Mouse (Mus musculus): Measurements from ENCODE around the gene Lrrc8d.

Lrrc8d gene

DNA sequence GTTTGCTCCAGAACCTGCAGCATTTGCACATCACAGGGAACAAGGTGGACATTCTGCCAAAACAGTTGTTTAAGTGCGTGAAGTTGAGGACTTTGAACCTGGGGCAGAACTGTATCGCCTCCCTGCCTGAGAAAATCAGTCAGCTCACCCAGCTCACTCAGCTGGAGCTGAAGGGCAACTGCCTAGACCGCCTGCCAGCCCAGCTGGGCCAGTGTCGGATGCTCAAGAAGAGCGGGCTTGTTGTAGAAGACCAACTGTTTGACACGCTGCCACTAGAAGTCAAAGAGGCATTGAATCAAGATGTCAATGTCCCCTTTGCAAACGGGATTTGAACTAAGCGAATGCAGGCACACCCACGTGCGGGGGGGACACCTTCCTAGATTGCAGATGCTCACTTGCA lies 114.2 kb downstream of the Lrrc8d start:
- DNase-seq (ENCODE audit: low read depth, low spot score) = no peak

DNA sequence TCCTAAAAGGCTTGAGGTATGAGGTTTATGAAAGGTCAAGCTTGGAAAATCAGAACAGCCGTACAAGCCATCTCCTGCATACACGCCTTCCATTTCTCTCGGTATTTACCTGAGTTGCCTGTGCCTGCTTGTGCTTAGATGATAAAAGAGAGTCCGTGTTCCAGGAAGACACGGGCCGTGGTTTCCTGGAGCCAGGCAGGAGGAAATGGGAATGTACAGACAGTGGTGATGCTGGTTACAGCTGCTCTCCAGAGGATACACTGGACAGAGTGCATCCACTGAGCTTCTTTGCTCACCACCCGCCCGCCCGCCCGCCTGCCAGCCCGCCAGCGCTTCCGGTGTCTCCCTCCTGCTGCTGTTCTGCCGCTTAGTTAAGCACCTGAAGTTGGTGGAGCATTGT lies 116.3 kb downstream of the Lrrc8d start:
- DNase-seq (ENCODE audit: low read depth, low spot score) = no peak

DNA sequence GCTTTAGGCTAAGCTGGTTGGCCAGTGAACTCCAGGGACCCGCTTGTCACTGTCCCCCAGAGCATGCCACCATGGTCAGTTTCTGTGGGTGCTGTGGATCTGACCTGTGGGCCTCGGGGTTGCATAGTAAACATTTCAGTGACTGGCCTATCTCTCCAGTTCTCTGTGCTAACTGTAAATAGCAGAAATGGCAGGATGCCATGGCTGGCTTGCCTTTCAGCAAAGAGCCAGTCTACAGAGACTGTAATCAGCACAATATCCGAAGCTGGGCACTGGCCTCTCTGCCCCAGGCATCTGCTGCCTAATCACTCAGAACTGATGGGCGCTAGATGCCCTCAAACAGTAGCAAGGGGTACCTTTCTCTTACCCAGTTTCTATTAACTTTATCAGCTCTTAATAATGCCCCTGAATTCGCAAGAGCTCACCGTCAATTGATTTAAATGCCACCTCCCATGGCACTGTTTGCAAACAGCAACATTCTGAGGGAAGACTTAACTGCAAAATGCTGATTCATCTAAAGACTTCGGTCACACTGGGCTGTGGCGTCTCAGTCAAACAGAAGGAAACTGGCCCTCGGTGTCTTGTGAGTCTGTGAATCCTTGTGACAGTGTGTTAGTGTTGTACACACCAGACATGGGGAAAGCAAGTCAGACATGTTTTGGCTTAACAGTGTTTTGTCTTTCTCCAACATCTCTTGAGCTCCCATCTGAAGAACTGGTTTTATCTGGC lies 117.6 kb downstream of the Lrrc8d start:
- no peak for DNase-seq (ENCODE audit: low read depth, low spot score)

DNA sequence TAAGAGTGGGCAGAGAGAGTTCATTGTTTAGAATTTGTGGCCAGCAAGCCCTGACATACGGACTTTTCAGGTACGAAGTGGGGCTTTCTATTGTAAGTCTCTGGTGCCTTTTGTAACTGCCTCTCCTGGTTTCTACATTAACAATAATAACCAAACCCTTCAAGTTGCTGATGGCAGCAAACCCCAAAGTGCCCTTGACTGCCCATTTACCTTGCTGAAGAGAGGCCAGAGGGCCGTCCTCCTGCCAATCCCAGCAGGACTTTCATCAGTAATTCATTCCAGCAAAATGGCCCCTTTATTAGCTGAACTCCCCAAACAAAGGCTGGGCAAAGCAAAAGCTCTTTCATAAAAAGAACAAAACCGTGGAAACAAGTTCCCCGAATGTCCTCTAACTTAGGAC lies 118.6 kb downstream of the Lrrc8d start:
- no peak for DNase-seq (ENCODE audit: low read depth, low spot score)

DNA sequence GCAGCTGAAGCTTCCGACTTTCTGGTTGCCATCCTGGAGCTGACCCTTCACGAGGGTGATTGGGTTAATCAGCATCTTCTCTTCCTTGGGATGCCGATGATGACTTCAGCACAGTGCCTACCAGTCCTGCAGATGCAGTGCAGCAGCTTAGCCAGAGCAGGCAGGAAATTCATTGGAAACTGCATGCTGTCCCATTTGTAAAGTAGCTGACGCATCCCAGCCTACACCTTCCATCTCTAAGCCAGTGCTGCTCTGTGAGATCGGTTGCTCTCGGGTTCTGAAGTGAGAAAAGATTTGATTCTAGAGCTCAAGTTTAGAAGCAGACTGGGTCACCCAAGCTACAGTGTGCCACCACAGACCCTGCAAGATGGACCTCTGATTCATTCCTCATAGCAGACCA lies 121.6 kb downstream of the Lrrc8d start:
- DNase-seq (ENCODE audit: low read depth, low spot score) = no peak

DNA sequence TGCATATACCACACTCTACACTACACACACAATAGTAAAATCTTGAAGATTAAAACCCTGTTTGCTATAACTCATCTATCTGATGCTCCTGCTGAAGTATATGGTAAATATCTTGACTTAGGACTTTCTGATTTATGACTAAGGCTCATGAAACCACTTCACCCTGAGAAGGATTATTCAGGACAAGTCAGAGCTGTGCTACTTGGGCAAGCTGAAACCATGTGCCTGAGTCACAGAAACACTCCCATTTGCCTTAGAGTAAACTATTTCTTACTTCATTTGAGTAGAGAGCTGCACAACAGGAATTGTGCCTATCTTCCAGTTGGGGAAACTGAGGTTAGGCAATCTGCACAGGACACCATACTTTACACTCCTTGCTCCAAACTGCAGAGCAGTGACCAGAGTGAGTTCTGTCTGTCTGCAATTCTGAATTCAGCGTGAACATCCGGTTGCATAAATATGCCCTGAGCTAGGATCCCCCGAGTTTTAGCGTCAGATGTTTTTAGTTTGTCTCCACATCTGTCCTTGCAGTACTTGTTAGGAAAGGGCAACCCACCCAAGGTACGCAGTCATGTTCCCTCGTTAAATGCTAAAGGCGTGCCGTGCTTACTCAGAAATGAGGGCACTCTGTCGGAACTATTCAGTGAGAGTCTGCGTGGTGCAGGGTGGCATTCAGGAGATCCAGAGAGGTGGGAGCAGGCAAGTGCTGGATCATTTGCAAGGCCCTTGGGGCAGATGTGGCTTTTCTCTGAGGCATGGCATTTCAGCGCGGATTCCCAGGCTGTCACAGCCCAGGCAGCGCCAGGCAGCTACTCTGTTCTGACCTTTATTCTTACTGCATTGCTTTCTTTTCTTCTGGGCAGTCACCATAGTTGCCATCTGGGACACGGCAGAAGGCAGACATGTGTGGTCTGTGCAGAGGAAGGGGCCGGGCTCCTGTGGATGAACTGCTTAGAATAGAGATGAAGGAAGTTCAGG lies 123.0 kb downstream of the Lrrc8d start:
- no peak for DNase-seq (ENCODE audit: low read depth, low spot score)

DNA sequence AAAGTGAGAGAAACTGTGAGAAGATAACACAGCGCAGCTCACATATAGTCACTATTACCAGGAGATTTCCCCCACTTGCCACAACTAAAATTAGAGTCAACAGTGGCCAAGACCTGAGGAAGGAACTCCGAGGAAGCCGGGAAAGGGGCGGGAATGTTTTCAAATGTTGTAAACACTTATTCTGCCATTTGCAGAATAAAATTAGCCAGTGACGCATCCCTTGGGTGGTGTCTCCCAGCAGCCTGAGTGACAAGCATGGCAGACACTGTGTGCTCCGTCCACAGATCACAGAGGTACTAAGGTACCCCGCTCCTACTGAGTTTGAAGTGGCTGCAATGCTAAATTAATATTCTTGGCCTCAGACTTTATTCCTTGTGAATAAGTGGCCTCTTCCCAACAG lies 124.5 kb downstream of the Lrrc8d start:
- no peak for DNase-seq (ENCODE audit: low read depth, low spot score)

DNA sequence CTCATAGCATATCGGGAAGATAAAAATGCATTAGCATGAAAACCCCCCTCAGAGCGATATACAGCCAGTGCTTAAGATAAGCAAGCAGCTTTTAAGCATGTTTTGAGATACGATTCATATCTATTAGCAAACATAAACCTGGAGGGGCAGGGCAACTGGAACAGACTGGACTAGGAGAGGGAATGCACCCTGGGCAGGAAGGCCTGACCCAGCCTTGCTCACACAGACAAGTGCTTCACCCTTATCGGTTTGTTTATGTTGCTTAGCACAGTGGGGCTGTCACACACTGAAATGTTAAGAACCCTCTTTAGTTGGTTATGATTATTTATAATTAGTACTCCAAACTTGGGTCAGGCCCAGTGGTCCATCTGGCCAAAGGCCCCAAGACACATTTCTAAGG lies 125.1 kb downstream of the Lrrc8d start:
- no peak for DNase-seq (ENCODE audit: low read depth, low spot score)

DNA sequence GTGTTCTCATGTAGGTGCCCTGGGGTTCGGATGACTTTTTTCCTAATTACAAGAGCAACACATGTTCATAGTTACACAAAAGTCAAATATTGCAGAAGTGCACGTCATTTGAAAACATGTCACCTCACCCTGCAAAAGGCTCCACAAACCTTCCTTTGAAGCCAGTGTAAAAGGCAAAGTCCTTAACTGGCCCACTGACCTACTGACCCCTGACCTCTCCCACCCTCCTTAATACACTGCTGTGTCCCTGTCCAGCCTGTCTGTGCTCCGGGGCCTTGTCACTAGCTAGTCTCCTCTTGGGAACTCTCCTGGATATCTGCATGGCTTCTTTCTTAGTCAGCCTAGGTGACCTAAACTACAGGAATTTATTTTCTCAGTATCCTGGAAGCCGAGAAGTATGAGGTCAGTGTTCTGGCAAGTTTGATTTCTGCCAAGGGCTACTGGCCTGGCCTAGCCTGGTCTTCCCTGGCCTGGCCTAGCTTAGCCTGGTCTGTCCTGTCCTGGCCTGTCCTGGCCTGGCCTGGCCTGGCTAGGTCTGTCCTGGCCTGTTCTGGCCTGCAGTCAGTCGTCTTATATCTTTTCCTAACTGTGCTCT lies 127.2 kb downstream of the Lrrc8d start:
- DNase-seq (ENCODE audit: low read depth, low spot score) = no peak

DNA sequence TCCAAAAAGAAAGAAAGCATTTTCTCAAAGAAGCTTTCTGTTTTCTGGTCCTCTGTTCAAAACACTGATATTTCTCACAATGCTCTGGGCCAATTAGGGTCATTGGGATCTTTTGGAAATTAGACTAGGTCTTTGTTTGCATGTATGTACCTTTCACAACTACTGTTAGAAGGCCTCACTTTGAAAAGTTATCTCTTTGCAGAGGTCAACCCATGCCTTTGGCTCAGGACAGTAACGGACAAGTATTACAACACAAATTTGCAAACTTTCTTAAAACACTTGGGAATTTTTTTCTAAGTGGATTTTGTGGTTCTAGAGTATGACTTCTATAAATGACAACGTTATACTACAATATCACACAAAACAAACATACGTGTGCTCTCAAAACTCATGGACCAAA lies 128.3 kb downstream of the Lrrc8d start:
- no peak for DNase-seq (ENCODE audit: low read depth, low spot score)

DNA sequence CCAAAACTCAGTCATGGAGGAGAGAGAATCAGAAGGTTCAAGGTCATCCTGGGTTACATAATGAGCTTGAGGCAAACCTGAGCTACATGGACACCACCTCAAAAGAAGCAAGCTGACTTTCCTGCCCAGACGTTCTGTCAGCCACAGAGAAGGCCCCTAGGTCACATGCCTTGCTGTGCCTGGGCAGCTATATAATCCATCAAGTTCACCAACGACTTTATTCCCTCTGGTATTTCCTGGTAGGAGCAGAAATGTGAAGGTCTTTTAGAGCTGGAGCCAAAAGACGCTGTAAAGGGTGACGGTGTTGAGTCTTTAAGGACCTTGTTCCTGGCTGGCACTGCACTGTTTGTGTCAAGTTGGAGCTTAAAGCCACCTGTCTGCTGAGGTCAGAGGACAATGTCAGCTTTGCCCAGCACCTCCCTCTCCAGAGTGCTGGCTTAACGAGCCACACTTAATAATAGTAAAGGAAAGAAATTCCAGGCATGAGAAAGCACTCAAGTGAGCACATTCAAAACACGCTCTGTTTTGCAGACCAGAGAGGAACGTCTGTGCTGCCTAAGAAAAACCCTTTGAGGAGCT lies 129.3 kb downstream of the Lrrc8d start:
- no peak for DNase-seq (ENCODE audit: low read depth, low spot score)

DNA sequence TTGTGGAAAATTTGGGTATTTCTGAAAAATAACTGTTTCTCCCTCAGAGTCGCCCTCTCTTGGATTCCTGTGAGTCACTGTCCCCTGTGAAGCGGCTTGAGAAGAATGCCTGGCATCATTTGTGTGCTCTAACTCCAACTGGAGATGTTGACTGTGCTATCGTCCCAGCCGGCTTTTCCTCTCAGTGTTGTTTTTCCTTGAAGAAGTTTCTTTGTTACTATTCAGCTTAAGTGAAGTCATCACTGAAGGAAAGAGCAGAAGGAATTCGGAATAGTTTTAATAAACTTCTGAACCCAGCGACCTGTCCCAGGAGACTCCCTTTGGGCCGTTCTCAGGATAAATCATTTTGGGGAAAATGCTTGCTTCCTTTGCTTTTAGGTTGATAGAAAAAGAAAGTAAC lies 132.4 kb downstream of the Lrrc8d start:
- DNase-seq (ENCODE audit: low read depth, low spot score) = no peak

DNA sequence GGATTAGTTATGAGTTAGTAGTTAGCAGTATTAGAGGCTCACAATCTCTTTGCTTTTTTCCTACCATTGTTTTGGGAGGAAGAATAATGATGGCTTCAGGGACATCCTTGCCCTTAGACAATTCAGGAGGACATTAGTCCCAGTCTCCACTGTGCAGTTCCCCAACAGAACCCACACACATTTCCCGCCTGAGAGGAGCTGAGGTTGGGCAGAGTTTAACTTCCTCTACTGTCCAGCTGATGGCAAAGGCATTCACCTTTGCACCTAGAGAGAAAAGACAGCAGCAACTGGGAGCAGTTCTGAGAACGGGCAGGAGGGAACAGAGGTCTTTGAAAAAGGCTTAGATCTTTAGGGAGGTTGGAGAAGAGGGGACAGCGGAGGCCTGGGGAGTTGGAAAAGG lies 134.2 kb downstream of the Lrrc8d start:
- DNase-seq (ENCODE audit: low read depth, low spot score) = no peak

DNA sequence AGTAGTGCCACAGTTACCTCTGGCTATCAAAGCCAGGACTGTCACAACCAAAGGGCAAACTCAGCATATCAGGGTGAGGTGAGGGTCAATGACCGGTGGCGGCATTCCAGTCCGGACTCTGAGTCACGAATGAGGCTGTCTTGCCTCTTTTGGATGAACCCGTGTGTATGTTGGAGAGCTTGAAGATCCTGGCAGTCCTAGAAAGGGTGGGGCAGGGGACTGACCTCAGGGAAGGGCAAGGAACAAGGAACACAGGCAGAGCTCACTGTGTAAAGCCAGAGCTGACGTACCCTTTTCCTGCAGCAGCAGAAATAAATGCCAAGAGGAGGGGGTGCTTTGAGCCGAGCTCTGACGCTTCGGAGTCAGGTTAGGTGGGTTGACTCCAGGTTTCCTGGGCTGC lies 136.2 kb downstream of the Lrrc8d start:
- DNase-seq (ENCODE audit: low read depth, low spot score) = no peak

DNA sequence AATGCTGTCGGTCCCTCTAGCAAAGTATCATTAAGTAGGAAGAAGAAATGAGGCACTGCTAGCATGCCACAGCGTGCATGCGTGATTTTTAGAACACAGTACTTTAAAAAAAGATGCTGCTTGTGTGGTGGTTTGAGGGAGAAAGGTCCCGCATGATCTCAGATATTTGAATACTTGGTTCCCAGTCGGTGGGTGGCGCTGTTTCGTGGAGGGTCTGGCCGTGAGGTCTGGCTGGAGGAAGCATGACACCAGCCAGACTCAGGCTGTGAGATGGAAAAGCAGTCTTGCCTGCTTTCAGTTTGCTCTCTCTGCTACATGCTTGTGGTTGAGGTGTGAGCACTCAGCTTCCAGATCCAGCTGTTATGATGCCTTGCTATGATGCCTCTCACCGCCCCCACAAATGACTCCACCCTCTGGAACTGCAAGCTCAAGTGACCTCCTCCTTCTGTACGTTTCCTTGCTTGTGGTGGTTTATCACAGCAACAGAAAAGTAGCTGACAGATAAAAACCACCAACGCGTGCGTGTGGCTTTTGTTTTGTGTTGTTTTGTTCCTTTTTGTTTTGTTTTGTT lies 140.1 kb downstream of the Lrrc8d start:
- no peak for DNase-seq (ENCODE audit: low read depth, low spot score)

DNA sequence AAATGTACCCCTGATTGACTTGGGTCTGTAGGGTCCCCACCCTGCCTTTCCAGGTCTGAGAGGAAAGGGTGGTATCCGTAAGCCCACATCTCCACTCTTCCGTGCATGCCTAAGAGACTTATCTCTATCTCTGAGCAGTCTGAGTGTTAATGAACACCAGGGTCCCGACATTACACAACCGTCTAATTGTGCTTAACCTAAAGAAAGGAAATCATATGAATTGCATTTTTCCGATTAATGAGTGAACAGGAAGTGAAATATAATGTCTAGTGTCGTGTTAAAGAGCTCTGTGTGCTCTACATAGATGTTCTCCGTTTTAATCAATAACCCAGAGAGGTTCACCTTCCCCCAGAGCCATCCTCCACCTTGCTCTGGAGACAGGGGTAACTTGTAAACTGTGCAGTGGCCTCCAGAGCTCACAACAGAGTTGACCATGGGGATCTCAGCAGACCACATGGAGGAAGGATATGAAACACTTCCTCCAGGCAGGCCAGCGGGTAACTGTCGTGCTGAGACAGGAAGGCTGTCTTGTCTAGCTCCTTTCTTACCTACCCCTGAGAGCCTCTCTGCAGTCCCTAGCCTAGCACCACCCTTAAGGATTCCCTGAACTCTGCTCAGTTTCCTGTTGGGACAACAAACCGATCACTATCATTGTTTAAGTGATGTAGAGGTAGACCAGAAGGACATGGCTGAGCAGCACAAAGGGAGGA lies 144.4 kb downstream of the Lrrc8d start:
- DNase-seq (ENCODE audit: low read depth, low spot score) = no peak

DNA sequence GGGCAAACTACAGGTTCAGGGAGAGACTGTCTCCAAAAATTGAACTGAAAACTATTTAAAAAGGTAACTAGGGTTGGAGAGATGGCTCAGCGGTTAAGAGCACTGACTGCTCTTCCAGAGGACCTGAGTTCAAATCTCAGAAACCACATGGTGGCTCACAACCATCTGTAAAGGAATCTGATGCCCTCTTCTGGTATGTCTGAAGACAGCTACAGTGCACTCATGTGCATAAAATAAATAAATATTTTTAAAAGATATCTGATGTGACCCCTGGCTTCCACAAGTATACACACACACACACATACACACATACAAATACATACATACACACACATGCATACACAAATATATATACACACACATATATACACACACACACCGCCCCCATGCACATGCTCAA lies 145.3 kb downstream of the Lrrc8d start:
- DNase-seq (ENCODE audit: low read depth, low spot score) = no peak

DNA sequence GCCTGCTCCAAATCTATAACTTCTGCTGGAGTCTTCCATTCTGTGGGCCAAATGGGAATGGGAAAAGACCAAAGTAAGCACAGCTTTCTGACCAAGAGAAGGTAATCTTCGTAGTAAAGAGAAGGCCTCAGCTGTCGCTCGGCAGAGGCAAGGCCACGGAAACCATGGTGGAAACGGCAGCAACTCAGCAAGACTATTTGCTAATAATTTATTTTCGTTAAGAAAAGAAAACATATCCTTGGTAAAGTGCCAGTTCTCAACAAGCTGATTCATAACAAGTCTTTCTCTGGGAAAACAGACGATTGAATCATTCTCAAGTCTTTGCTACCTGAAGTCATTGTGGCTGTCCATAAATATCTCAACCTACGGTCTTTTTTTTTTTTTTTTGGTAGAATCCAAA lies 148.0 kb downstream of the Lrrc8d start:
- no peak for DNase-seq (ENCODE audit: low read depth, low spot score)

DNA sequence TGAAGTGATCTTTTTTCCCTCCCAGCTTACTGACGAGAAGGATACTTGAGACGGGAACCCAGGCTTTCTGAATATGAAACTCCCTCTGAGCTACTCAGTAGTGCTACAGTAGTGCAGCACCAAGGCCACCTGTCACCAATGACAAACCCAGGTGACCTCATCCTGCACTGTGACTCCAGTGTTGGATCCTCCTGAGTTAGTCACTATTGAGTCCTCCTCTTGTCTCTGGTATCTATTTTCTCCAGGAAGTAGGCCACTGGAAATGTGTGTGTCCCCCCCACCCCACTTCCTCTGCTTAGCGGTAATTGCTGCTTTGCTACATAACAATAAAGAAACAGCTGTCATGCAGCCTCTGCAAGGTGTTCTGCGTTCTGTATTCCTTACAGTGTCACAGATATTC lies 149.5 kb downstream of the Lrrc8d start:
- no peak for DNase-seq (ENCODE audit: low read depth, low spot score)

DNA sequence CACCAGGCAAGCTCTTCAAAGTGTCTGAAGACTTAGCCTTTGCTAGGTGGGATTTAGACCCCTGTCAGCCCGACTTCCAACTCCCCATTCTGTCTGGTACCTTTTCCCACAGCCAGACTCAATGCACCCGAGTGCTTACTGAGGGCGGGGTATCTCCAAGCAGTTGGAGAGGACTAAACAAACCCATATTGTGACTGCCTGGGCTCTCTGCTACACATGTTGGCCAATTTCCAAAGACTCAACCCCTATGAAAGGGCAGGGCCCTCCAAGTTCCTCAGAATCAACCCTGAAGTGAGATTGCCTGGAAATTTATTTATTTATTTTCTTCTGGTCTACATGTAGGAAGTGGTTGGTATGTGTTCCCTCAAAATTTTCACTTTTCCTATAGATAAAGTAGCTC lies 149.9 kb downstream of the Lrrc8d start:
- DNase-seq (ENCODE audit: low read depth, low spot score) = no peak

DNA sequence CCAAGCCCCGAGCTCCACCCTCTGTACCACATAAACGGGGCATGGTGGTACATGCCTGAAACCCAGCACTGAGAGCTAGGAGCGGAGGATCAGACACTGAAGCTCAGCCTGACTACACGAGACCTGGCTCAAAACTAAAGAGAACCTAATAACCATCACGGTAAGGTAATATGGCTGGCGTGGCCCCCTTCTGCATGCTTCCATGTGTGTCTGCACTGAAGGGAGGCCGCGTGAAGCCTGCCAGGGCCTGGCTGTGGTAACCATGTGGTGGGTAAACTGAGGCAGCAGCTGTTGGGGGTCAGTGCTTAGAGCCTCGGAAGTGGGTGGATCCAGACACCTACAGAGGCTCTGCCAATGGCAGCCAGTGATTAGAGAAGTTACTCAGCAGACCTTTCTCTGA lies 153.5 kb downstream of the Lrrc8d start:
- no peak for DNase-seq (ENCODE audit: low read depth, low spot score)
